Mouse (Mus musculus) layer of hippocampus, adult 9-11 months (tissue): ENCODE data around the gene Igsf21.

Experiments used
- DNase-seq: peaks from one replicate; pipeline ENCODE4 v3.0.0; 2022

The Igsf21 gene

DNA sequence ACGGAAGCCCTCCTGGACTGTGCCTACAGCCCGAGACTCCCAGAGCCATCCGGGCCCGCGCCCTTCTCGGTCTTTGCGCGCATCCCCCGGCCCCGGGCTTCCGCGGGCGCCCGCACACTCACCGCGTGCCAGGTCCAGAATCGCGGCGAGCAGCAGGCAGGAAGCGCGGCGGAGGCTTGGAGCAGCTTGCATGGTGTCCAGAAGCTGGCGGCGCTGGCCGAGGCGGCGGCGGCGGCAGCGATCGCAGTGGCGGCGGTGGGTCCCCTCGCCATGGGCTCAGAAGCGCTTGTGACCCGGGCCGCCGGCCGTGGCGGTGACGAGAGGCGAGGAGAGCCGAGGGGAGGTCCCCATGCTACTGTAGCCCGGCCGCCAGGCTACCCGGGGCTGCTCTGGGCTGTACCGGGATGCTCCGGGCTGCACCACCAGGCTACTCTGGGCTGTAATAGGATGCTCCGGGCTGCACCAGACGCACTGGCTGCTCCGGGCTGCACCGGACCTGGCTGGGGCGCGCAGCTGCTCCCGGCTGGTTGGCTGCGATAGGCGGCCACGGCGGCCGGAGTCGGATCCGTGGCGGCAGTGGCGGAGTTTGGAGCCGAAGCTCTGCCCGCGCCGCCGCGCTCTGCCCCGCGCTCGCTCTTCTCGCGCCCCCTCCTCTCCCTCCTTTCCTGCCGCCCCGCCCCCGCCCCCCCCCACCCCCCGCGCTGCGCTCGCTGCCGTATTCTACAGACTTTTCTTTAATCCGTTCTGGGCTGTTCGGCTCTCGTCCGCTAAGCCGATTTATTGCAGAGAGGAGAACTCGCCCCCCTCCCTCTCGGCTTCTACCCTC lies at the start of gene Igsf21:
Gene Igsf21, minus strand, starts transcription at position 605 of the 826 bp plus-strand sequence.
- DNase-seq: no peak

- DNase-seq: peak; percentile 40
Measured at GRCm38 (mm10) chr4:140285726-140286316, 39.2 kb upstream of the Igsf21 start.

GRCm38 (mm10) chr4:140283398-140283797 lies 36.8 kb upstream of the Igsf21 start:
- no peak for DNase-seq

- DNase-seq: no peak
Measured at GRCm38 (mm10) chr4:140278269-140278668, 31.7 kb upstream of the Igsf21 start.

GRCm38 (mm10) chr4:140271913-140272312 lies 25.3 kb upstream of the Igsf21 start:
- DNase-seq: no peak

- no peak for DNase-seq
Measured at GRCm38 (mm10) chr4:140270451-140270850, 23.9 kb upstream of the Igsf21 start.

DNA sequence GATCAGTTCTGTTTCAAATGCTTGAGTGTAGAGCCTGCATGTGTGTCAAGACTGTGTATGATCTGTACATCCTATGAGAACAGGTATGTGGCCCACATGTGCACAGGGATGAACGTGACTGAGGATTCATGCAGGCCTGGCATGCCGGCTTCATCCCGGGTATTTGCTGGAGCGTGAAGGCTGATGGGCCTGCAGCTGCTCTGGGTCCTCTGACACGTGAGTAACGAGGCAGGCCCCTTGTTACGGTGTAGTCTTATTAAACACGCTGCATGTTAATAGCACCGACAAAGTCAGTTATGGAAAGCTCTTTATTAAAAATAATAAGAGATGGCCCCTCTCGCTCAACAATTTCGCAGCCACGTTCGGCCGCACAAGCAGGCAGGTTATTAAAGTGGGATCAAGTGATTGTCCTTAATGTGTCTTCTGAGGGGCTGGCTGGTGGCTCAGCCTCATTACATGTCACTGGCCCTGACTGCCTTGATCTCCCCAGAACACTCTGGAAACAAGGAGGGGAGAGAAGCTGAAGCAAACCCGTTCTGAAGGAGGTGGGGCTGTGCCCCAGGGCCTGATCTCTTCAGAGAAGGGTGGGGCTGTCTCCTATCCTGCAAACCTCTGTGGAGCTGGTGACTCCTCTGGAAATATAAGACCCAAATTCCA lies 22.7 kb upstream of the Igsf21 start:
- no peak for DNase-seq

DNA sequence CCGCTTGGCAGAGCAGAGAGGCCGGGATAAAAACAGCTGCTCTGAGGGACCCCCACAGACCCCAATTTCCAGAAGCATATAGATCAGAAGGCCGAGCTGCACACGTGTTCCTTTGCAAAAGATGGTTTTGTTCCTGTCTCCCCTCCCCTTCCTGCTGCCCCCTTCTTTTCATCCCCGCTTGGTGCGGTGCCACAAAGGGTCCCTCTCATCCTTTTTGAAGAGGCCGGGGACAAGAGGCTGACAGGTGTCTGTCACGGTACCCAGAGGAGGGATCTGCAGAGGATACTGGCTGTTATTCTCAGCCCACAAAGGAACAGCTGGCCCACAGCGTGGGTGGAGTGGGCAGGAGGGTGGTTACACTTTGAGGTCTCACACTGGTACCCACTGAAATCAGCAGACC lies 21.3 kb upstream of the Igsf21 start:
- no peak for DNase-seq

GRCm38 (mm10) chr4:140267086-140267485 lies 20.5 kb upstream of the Igsf21 start:
- DNase-seq: no peak

DNA sequence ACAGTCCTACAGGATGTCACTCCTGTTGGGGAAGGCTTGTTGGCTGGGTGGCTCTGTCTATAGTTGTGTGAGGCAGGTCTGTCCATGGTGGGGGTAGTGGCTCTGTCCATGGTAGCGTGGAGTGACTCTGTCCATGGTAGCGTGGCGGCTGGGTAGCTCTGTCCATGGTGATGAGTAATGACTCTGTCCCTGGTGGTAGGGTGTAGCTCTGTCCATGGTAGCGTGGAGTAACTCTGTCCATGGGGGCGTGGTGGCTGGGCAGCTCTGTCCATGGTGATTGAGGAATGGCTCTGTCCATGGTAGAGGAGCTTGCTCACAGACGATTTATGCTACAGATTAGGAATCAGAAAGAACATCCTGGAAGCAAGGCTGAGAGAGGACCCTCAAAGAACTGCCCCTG lies 12.4 kb upstream of the Igsf21 start:
- DNase-seq: no peak

GRCm38 (mm10) chr4:140252369-140252768 lies 5.8 kb upstream of the Igsf21 start:
- DNase-seq: no peak

- DNase-seq: peak; percentile 51
Measured at GRCm38 (mm10) chr4:140249011-140249744, 2.6 kb upstream of the Igsf21 start.

GRCm38 (mm10) chr4:140248396-140248795 lies 1.8 kb upstream of the Igsf21 start:
- DNase-seq: no peak

DNA sequence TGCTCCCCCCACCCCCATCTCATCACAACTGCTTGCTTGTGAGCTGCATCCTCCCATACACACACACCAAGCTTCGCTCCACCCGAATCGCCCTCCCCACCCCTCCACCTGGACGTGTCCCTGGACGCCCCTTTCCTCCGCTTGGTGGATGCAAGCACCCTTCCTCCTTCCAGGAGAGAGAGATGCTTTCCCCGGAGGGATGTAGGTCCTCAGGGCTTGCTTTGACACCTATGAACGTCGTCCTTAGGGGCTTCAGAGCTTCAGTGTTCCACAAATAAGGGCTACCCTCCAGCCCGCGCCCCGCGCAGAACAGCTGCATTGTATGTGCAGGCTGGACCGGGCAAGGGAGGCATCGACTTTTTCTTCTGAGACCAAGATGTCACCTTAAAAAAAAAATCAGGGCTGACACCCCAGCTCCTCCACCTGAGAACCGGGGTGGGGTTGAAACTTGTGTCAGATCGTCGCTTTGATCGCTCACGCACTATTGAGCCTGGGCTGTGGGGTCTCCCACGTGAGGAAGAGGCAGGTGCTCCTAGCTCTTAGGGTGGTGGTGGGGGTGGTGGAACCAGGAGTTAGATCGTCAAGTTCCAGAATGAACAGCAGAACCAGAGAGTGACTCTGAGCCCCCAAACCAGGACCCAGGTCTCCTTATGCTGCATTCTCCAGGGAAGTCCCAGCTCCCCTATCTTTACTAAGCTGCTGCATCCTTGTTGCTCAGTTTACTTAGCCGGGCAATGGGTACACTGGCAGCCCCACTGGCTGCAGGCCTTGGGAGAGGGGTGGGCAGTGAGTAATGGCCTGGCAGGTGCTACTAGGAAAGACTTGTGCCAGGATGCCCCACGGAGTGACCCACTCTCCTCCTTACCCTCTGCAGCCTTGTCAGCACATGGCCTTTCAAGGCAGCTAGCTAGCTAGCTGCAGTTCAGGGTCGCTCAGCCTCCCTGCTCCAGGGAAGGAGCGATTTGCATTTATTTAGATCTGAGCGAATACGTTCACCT lies 721 bp upstream of the Igsf21 start:
- no peak for DNase-seq

DNA sequence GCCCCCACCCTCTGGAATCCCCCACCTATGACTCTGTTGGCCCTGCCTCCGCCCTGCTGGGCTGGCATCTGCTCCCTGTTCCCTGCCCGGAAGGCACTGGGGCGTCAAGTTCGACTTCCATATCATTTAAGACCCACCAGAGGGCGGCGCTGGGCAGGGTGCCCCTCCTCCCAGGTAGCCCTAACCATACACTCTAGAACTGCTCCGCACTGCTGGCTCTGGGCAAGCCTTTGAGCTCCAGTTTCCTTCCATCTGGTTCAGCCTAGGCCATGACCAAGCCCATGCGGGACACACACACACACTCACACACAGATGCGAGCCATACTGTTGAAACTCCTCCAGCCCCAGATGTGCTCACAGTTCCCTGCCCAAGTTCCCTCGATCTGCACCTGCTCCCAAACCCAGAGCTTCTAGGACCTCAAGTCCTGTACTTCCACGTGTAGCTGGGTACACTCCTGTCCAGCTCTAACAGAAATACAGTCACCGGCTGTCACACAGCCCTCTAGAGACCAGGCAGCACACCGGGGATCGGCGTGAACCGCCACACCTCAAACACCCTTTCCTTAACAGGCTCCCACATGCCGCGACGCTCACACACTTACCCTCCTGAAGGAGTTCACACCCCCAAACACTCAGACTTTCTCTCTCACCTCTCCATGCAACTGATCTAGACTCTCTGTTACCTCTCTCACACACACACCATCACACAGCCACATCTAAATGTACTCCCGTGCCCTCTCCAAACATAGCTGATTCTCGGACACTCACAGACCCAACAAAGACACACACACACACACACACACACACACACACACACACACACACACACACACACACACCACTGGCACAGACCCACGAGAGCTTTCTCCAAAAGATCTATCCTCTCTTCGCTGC lies 1.1 kb downstream of the Igsf21 start:
- no peak for DNase-seq

GRCm38 (mm10) chr4:140244835-140245234 lies 1.7 kb downstream of the Igsf21 start:
- no peak for DNase-seq

- no peak for DNase-seq
Measured at GRCm38 (mm10) chr4:140244161-140244813, 2.3 kb downstream of the Igsf21 start.

DNA sequence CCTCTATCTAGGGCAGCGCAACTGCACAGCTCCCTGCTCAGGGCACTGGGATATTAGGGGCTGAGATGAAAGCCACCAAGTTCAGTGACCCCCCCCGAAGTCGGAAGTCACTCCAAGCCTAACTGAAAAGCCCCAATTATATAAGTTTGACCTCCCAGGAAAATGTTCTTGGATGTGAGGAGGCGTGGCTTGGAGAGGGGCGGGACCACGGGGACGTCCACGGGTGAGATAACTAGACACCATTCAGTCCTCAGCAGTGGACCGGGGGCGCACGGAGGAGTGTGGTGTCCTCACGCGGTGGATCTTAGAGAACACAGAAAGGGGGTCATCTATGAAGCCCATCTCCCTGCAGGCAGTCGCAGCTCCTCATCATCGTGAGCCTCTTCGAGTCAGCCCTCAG lies 3.4 kb downstream of the Igsf21 start:
- DNase-seq: no peak

DNA sequence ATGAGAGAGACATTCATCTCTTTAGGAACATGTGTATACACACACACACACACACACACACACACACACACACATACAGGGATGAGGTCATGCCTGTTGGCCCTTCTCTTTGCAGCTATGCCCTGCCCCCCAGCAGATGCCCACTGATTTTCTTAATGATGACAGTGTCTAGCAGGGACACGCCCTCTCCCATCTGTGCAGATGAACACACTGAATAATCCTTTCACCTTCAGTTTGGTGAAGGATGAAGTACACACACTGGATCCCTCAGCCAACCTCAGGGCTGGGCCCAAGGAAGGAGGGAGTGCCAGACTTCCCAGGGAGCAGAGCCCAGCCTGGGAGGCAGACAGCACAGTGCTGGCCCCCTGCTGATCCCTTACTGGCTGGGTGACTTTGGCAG lies 4.3 kb downstream of the Igsf21 start:
- DNase-seq: no peak

DNA sequence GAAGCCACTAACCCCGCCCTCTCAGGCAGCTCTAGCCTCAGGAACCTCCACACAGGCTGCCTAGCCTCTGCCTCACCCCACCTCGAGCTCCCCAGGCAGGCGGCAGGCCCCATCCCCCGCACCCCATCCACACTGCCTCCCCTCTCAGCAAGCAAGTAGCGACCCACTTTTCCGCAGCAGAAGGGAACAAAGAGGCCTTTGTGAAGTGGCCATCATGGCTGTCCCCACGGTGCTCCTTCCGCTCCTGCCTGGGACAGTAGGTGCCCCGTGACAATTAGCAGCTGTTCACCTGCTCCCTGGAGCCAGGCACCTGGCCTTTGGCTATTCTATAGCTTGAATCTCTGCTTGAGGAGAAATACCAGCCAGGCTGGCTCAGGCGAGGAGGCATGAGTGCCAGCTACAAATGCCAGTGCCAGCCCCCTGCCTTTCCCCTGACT lies 9.3 kb downstream of the Igsf21 start:
- no peak for DNase-seq
